Mouse (Mus musculus): ENCODE results near the gene Slc4a2. TPM values are rescaled to one million over a fixed set of nuclear protein-coding genes. Genes with fewer than 3 reads are reported as not detected.

Gene Slc4a2
- total RNA-seq, 2 experiments from 2014 or later, result 29.2 to 35.1 TPM

Other genes with a start within 250 kb of the Slc4a2 start
- 10 to 100 TPM; 56.3 to 72.6 TPM for gene Kcnh2, start 72.2 kb upstream of the Slc4a2 start, total RNA-seq (2021)
- 10 to 100 TPM; 23.7 to 26.2 TPM for gene Nos3, start 59.0 kb upstream of the Slc4a2 start, total RNA-seq (2021)
- under 1 TPM; 0.27 to 0.75 TPM for gene Atg9b, start 31.7 kb upstream of the Slc4a2 start, total RNA-seq (2021)
- 10 to 100 TPM; 83.7 to 84.9 TPM for gene Abcb8, start 30.2 kb upstream of the Slc4a2 start, total RNA-seq (2021)
- gene Asic3, start 10.4 kb upstream of the Slc4a2 start, total RNA-seq (2021), result not detected
- 10 to 100 TPM; 22.5 to 23.0 TPM for gene Cdk5, start 307 bp upstream of the Slc4a2 start, total RNA-seq (2021)
- gene Fastk, start 21.4 kb downstream of the Slc4a2 start, total RNA-seq (2021), result 100 to 1,000 TPM; 288 to 310 TPM
- gene Tmub1, start 24.0 kb downstream of the Slc4a2 start, total RNA-seq (2021), result 10 to 100 TPM; 11.7 to 12.1 TPM
- gene Agap3, start 28.3 kb downstream of the Slc4a2 start, total RNA-seq (2021), result 10 to 100 TPM; 83.6 to 91.1 TPM
- not detected for gene Gbx1, start 103.4 kb downstream of the Slc4a2 start, total RNA-seq (2021)
- 10 to 100 TPM; 73.0 to 82.3 TPM for gene Asb10, start 117.1 kb downstream of the Slc4a2 start, total RNA-seq (2021)
- not detected for gene 4931409K22Rik, start 133.0 kb downstream of the Slc4a2 start, total RNA-seq (2021)
- 10 to 100 TPM; 55.3 to 56.0 TPM for gene Abcf2, start 153.6 kb downstream of the Slc4a2 start, total RNA-seq (2021)
- 10 to 100 TPM; 10.8 to 11.6 TPM for gene Chpf2, start 162.9 kb downstream of the Slc4a2 start, total RNA-seq (2021)
- gene Smarcd3, start 200.6 kb downstream of the Slc4a2 start, total RNA-seq (2021), result 10 to 100 TPM; 63.2 to 64.5 TPM

All from heart, postnatal 36 days (tissue).